Mouse (Mus musculus) midbrain, embryonic 11.5 days (tissue): Measurements from ENCODE around the gene Dscam. TPM values are rescaled to one million over a fixed set of nuclear protein-coding genes. Genes with fewer than 3 reads are reported as not detected.

ENCODE experiments used
- ATAC-seq: fragments of 200-750 bp; cut with Nextera tagmentation; 2 replicates; pipeline ENCODE4 v1.8.0; 2017; ENCODE audit warnings: moderate TSS enrichment, moderate library complexity; ENCODE audit not compliant: low FRiP score
- DNase-seq: peaks from one replicate; pipeline ENCODE4 v3.0.0; 2015; ENCODE audit warnings: low spot score; ENCODE audit errors: missing footprints
- H3K27ac ChIP-seq: fragments of 300-500 bp; sonication (generic); 2 replicates; pipeline ENCODE4 v1.5.1; 2014; ENCODE audit warnings: low read depth, low read length
- H3K27me3 ChIP-seq: fragments of 300-500 bp; sonication (generic); 2 replicates; pipeline ENCODE4 v1.6.1; 2014; ENCODE audit warnings: mild to moderate bottlenecking, low read length, moderate library complexity, mixed read lengths; ENCODE audit not compliant: control insufficient read depth, insufficient read depth
- H3K36me3 ChIP-seq: fragments of 300-500 bp; sonication (generic); 2 replicates; pipeline ENCODE4 v1.6.1; 2014; ENCODE audit warnings: mild to moderate bottlenecking, low read length, moderate library complexity, mixed read lengths; ENCODE audit not compliant: control insufficient read depth, insufficient read depth
- H3K4me1 ChIP-seq: fragments of 300-500 bp; sonication (generic); 2 replicates; pipeline ENCODE4 v1.6.1; 2014; ENCODE audit warnings: low read length; ENCODE audit not compliant: control insufficient read depth, insufficient read depth
- H3K4me2 ChIP-seq: fragments of 300-500 bp; sonication (generic); 2 replicates; pipeline ENCODE4 v1.6.1; 2014; ENCODE audit warnings: mild to moderate bottlenecking, moderate library complexity
- H3K4me3 ChIP-seq: fragments of 300-500 bp; sonication (generic); 2 replicates; pipeline ENCODE4 v1.5.1; 2014; ENCODE audit warnings: low read depth, low read length
- H3K9ac ChIP-seq: fragments of 300-500 bp; sonication (generic); 2 replicates; pipeline ENCODE4 v1.6.1; 2014; ENCODE audit warnings: low read length
- H3K9me3 ChIP-seq: fragments of 300-500 bp; sonication (generic); 2 replicates; pipeline ENCODE4 v1.6.1; 2016; ENCODE audit warnings: low read length; ENCODE audit not compliant: control insufficient read depth
- WGBS: fragments of 180-500 bp; shearing (Covaris S2); extraction: QIAGEN DNeasy Blood & Tissue Kit; methylation state at CpG from one replicate; pipeline ENCODE4 v1.1.7; 2014; 5-methylcytosine and 5-hydroxymethylcytosine counted together
- polyA plus RNA-seq: library from polyadenylated mRNA; unstranded; fragments of >200 nt; fragmentation: Nextera tagmentation; extraction: Ambion mirVana; gene quantifications from 2 replicates; pipeline ENCODE4 v1.2.1, GENCODE M21; 2014

The Dscam gene
- polyA plus RNA-seq, 1 experiment from 2014 or later = 2.9 TPM

DNA sequence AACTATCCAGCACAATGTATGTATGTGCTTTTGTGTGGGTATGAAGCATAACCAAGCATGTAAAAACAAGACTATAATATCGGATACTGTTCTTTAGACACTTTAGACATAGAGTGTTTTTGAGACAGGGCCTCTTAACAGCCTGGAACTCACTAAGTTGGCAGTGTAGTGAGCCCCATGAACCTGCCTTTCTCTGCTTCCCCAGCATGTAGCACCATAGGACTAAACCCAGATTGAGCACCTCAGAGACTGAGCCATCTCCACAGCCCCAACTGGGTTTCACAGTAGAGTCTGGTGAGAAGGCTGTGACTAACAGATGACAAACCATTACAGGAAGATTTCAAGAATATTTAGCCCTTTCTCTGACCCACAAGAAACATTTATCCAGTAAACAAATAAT lies 75.1 kb downstream of the Dscam start:
- DNase-seq = no peak
- WGBS = 91% methylated on average over 1 of the region's 1 CpGs
- Histone ChIP-seq H3K4me2 (no peak overlapping the region), H3K27me3 (no peaks in the 10 kb centered on the region), H3K9ac (no peak overlapping the region), H3K36me3 (no peaks in the 10 kb centered on the region), H3K9me3 (no peaks in the 10 kb centered on the region), H3K4me1 (no peaks in the 10 kb centered on the region), H3K4me3 (no peak overlapping the region), H3K27ac (no peak overlapping the region)
- ATAC-seq = no peak

GRCm38 (mm10) chr16:97089339-97089738 lies 81.2 kb downstream of the Dscam start:
- 71% methylated on average over 3 of the region's 3 CpGs for WGBS
- Histone ChIP-seq H3K27ac (no peak overlapping the region), H3K4me3 (no peak overlapping the region), H3K9ac (no peak overlapping the region), H3K4me2 (no peak overlapping the region), H3K36me3 (no peaks in the 10 kb centered on the region), H3K27me3 (no peaks in the 10 kb centered on the region), H3K9me3 (no peaks in the 10 kb centered on the region), H3K4me1 (no peaks in the 10 kb centered on the region)
- DNase-seq (no peak), ATAC-seq (no peak)

DNA sequence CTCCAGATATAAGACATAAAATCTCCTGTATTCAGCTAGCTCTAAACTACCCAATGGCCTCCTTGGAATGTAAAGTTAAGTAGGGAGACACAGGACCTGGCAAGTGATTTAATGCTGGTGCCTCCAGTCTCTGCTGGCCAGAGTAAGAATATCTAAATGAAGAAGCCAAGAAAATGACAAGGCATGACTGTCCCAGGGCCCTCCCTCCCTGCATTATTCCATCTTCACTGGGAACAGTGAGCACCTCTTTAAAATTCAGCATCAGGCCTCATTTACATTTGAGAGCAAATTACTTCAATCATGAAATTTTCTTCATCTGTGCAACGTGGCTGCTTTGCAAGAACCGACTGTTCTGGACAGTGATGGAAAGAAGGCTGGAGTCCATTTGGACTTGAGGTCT lies 86.9 kb downstream of the Dscam start:
- ATAC-seq = no peak
- H3K4me2 ChIP-seq = no peak overlapping the region
- no peaks in the 10 kb centered on the region for H3K27me3 ChIP-seq
- H3K4me3 ChIP-seq = no peak overlapping the region
- no peaks in the 10 kb centered on the region for H3K4me1 ChIP-seq
- WGBS = 89% methylated on average over 2 of the region's 2 CpGs
- no peak for DNase-seq
- no peak overlapping the region for H3K9ac ChIP-seq
- no peaks in the 10 kb centered on the region for H3K9me3 ChIP-seq
- no peak overlapping the region for H3K27ac ChIP-seq
- no peaks in the 10 kb centered on the region for H3K36me3 ChIP-seq

- 90% methylated on average over 4 of the region's 4 CpGs for WGBS
- Histone ChIP-seq H3K4me2 (no peak overlapping the region), H3K9me3 (no peaks in the 10 kb centered on the region), H3K9ac (no peak overlapping the region), H3K36me3 (no peaks in the 10 kb centered on the region), H3K27me3 (no peaks in the 10 kb centered on the region), H3K4me1 (no peaks in the 10 kb centered on the region), H3K27ac (no peak overlapping the region), H3K4me3 (no peak overlapping the region)
- DNase-seq = no peak
- ATAC-seq = no peak
Observed at GRCm38 (mm10) chr16:97075920-97076572, 94.5 kb downstream of the Dscam start.

DNA sequence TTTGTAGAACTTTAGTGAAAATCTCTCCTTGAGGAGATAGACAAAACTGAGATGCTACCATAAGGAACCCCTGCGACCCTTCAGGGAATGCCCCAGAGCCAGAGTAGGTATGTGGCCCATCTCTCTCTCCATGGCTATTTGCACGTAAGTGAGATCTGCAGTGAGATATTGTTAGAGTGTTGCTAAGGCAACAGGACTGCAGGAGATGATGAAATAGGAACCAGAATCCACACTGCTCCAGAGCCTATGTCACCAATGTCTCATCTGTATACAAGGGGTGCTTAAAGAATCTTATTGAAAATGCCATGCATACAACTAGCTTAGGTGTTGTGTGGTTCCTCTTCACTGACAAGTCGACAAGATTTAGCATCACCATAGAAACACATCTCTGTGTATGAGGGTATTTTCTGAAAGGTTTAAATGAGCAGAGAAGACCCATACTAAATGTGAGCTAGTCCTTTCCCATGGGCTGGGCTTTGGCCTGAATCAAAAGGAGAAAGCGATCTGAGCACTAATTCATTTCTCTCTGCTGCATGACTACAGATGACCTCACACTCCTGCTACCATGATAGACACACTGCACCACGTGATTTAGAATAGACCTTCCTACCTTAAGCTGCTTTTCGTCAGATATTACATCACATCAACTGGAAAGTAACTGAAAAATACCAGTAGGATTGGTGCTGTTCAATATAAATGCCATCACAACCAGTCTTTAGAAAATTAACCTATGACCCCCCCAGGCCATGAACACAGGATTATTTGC lies 95.2 kb downstream of the Dscam start:
- WGBS = 80% methylated on average over 6 of the region's 6 CpGs
- H3K36me3 ChIP-seq = no peaks in the 10 kb centered on the region

GRCm38 (mm10) chr16:97073847-97074246 lies 96.7 kb downstream of the Dscam start:
- H3K27me3 ChIP-seq = no peaks in the 10 kb centered on the region
- no peaks in the 10 kb centered on the region for H3K9me3 ChIP-seq
- no peak overlapping the region for H3K27ac ChIP-seq
- 95% methylated on average over 1 of the region's 1 CpGs for WGBS
- no peak for ATAC-seq
- H3K4me2 ChIP-seq = no peak overlapping the region
- H3K36me3 ChIP-seq = no peaks in the 10 kb centered on the region
- DNase-seq = no peak
- H3K4me1 ChIP-seq = no peaks in the 10 kb centered on the region
- no peak overlapping the region for H3K4me3 ChIP-seq
- no peak overlapping the region for H3K9ac ChIP-seq

More for the DNA sequence above, 95.2 kb downstream of the Dscam start:
- Histone ChIP-seq H3K27me3 (no peaks in the 10 kb centered on the region), H3K27ac (no peak overlapping the region), H3K4me2 (no peak overlapping the region), H3K4me1 (no peaks in the 10 kb centered on the region), H3K4me3 (no peak overlapping the region), H3K9me3 (no peaks in the 10 kb centered on the region), H3K9ac (no peak overlapping the region)
- ATAC-seq (no peak), DNase-seq (no peak)

DNA sequence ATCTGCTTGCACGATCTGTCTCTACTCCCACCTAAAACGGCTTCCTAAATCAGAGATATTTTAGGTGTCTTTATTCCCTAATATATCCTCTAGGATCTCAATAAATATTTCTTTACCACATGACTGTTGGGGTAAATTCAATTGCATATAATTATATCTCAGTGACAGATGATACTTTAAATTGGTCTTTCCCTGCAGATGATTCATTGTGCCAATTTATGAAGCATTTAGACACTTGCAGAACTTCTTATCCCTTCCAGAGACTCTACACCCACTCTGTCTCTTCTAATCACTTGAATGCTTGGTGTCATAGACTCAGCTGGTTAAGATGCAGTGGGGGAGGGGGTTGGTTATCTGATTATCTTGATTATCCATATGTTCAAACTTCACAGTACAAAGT lies 97.9 kb downstream of the Dscam start:
- DNase-seq = no peak
- no peaks in the 10 kb centered on the region for H3K9me3 ChIP-seq
- no peak overlapping the region for H3K9ac ChIP-seq
- no peak overlapping the region for H3K4me3 ChIP-seq
- no peak overlapping the region for H3K4me2 ChIP-seq
- no peaks in the 10 kb centered on the region for H3K36me3 ChIP-seq
- no peaks in the 10 kb centered on the region for H3K27me3 ChIP-seq
- 87% methylated on average over 2 of the region's 2 CpGs for WGBS
- H3K27ac ChIP-seq = no peak overlapping the region
- H3K4me1 ChIP-seq = no peaks in the 10 kb centered on the region
- no peak for ATAC-seq

DNA sequence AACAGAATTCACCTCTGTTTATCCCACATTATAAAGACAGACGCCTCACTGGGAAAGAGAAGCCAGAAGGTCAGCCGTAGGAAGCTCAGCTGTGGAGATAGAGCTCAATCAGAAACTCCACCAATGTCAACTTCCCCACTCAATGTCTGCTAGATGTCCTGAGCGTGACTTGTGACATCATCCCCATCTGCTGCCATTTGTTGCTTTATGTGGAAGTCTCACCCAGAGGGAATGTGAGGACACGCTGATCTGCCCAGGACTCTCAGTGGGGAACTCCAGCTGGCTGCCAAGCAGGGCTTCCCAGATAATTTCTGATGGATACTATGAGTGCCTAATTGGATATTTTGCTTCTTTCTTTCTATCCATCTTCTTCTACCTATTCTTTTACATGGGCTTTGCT lies 103.7 kb downstream of the Dscam start:
- H3K9me3 ChIP-seq = no peaks in the 10 kb centered on the region
- DNase-seq = no peak
- 78% methylated on average over 4 of the region's 4 CpGs for WGBS
- no peaks in the 10 kb centered on the region for H3K36me3 ChIP-seq
- no peaks in the 10 kb centered on the region for H3K27me3 ChIP-seq
- no peak overlapping the region for H3K9ac ChIP-seq
- no peak overlapping the region for H3K4me3 ChIP-seq
- no peak for ATAC-seq
- H3K4me2 ChIP-seq = no peak overlapping the region
- no peak overlapping the region for H3K27ac ChIP-seq
- no peaks in the 10 kb centered on the region for H3K4me1 ChIP-seq

DNA sequence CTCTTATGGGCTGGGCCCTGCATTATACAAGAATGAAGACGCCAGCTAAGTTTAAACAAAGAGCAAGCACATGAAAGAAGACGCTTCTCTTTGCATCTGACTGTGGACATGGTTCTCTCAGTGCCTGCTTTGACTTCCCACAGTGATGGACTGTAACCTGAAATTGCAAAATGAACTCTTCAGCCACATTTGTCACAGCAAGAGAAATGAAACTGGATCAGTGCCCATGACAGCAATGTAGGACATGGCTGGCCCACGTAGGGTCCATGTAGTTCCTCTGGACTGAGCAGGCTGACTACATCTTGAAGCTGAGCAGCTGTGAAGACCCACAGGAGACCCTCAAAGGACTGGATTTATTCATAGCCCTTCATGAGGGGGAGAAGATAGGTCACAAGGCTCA lies 108.3 kb downstream of the Dscam start:
- H3K27me3 ChIP-seq = no peaks in the 10 kb centered on the region

More for the DNA sequence above, 108.3 kb downstream of the Dscam start:
- ATAC-seq = no peak
- Histone ChIP-seq H3K9me3 (no peaks in the 10 kb centered on the region), H3K9ac (no peak overlapping the region), H3K4me3 (no peak overlapping the region), H3K4me1 (no peaks in the 10 kb centered on the region), H3K4me2 (no peak overlapping the region), H3K36me3 (no peaks in the 10 kb centered on the region), H3K27ac (no peak overlapping the region)
- no peak for DNase-seq
- 79% methylated on average over 3 of the region's 3 CpGs for WGBS
